Mouse (Mus musculus) pancreas, adult 10 weeks (tissue): Measurements from ENCODE around the gene Gm6871. TPM values are rescaled to one million over a fixed set of nuclear protein-coding genes. Genes with fewer than 3 reads are reported as not detected.

Experiments used
- polyA plus RNA-seq: library from polyadenylated mRNA; stranded (reverse); fragments of 350-450 nt; fragmentation: Illumina TruSeq; extraction: RNeasy Lipid Tissue Mini Kit (QIAGEN cat#74804); gene quantifications from one replicate; pipeline ENCODE4 v1.2.3, GENCODE M21; 2015; ENCODE audit warnings: low read depth, low replicate concordance; ENCODE audit not compliant: insufficient read depth

Gene Gm6871
- not detected for polyA plus RNA-seq

GRCm38 (mm10) chr7:41573562-41573961 lies at the start of gene Gm6871:
Gm6871 (minus strand) TSS chr7:41573662.

GRCm38 (mm10) chr7:41599034-41599813 lies 25.8 kb upstream of the Gm6871 start, which contains the start of gene 2610021A01Rik:
2610021A01Rik (plus strand) TSS chr7:41599230.

GRCm38 (mm10) chr7:41499389-41500049 lies 73.9 kb downstream of the Gm6871 start, which contains the start of the genes Gm20449 and AW146154:
Gm20449 (minus strand) TSS chr7:41499417.
AW146154 (minus strand) TSS chr7:41499890.

Other genes with a start within 250 kb of the Gm6871 start
- 4.7 TPM for gene AI987944, start 180.3 kb downstream of the Gm6871 start, polyA plus RNA-seq
- not detected for gene Vmn2r57, start 125.0 kb downstream of the Gm6871 start, polyA plus RNA-seq
- gene Gm20449, start 74.2 kb downstream of the Gm6871 start, polyA plus RNA-seq = not detected
- 3.2 TPM for gene AW146154, start 73.8 kb downstream of the Gm6871 start, polyA plus RNA-seq
- 3.3 TPM for gene 2610021A01Rik, start 25.6 kb upstream of the Gm6871 start, polyA plus RNA-seq
- gene Zfp788, start 59.5 kb upstream of the Gm6871 start, polyA plus RNA-seq = 2.6 TPM